Mouse (Mus musculus) forebrain, embryonic 10.5 days (tissue): ENCODE results near the gene Otud4. TPM values are rescaled to one million over a fixed set of nuclear protein-coding genes. Genes with fewer than 3 reads are reported as not detected.
"Not testable (repeated sequence)": the region's sequence is repeated elsewhere in the genome, so short reads cannot be mapped to it uniquely, and the experiment has no call there.

ENCODE experiments used
- DNase-seq: peaks from one replicate; pipeline ENCODE4 v3.0.0-alpha.2; 2017; ENCODE audit warnings: low spot score; ENCODE audit errors: extremely low spot score
- H3K27ac ChIP-seq: fragments of 300-500 bp; sonication (generic); 2 replicates; pipeline ENCODE4 v1.5.1; 2016; ENCODE audit warnings: mild to moderate bottlenecking
- H3K27me3 ChIP-seq: fragments of 300-500 bp; sonication (generic); 2 replicates; pipeline ENCODE4 v1.6.1; 2016; ENCODE audit warnings: mild to moderate bottlenecking; ENCODE audit not compliant: poor library complexity, severe bottlenecking
- H3K36me3 ChIP-seq: fragments of 300-500 bp; sonication (generic); replicated peaks from 2 replicates; pipeline ENCODE4 v1.6.1; 2016; ENCODE audit warnings: mild to moderate bottlenecking, moderate library complexity
- H3K4me1 ChIP-seq: fragments of 300-500 bp; sonication (generic); 2 replicates; pipeline ENCODE4 v1.6.1; 2016
- H3K4me3 ChIP-seq: fragments of 300-500 bp; sonication (generic); 2 replicates; pipeline ENCODE4 v1.5.1; 2016; ENCODE audit warnings: mild to moderate bottlenecking, moderate library complexity
- H3K9me3 ChIP-seq: fragments of 300-500 bp; sonication (generic); 2 replicates; pipeline ENCODE4 v1.6.1; 2016; ENCODE audit warnings: mild to moderate bottlenecking, moderate library complexity
- WGBS: fragments of 180-500 bp; shearing (Covaris S2); methylation state at CpG from one replicate; pipeline ENCODE4 v1.1.7; 2016; 5-methylcytosine and 5-hydroxymethylcytosine counted together
- polyA plus RNA-seq: library from polyadenylated mRNA; unstranded; fragments of >200 nt; fragmentation: Nextera tagmentation; extraction: Ambion mirVana; gene quantifications from 2 replicates; pipeline ENCODE4 v1.2.1, GENCODE M21; 2016

Gene Otud4
- polyA plus RNA-seq, 1 experiment from 2014 or later: 17.4 TPM

GRCm38 (mm10) chr8:79650158-79650814, 10.9 kb downstream of the Otud4 start:
- WGBS: 87% methylated on average over 1 of the region's 1 CpGs
- Histone ChIP-seq H3K36me3 (peaks cover 94% of the 10 kb centered on the region), H3K9me3 (no peaks in the 10 kb centered on the region), H3K27me3 (no peaks in the 10 kb centered on the region), H3K4me1 (no peaks in the 10 kb centered on the region), H3K4me3 (no peak overlapping the region), H3K27ac (no peak overlapping the region)
- DNase-seq: no peak

DNA sequence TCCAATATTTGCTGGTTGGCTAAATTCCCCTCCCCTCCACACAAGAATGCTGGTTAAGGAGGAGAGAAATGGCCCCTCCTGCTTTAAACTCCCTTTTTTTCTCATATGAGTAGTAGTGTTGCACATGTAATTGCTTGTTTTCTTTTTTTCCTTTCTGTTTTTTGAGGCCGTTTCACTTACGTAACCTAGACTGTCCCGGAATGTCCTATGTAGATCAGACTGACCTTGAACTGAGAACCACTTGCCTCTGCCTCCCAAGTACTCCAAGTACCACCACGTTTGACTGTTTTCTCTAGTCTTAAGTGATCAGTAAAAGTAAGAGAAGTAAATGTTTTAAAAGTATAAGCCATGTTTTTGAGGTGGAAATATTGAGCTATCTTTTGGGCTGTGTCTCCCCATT, 14.3 kb downstream of the Otud4 start:
- no peaks in the 10 kb centered on the region for H3K4me1 ChIP-seq
- WGBS: 95% methylated on average over 4 of the region's 4 CpGs
- no peak for DNase-seq
- no peak overlapping the region for H3K27ac ChIP-seq
- no peaks in the 10 kb centered on the region for H3K27me3 ChIP-seq
- no peak overlapping the region for H3K4me3 ChIP-seq
- H3K9me3 ChIP-seq: no peaks in the 10 kb centered on the region
- H3K36me3 ChIP-seq: peaks cover 91% of the 10 kb centered on the region

GRCm38 (mm10) chr8:79658715-79659114, 19.3 kb downstream of the Otud4 start:
- 89% methylated on average over 4 of the region's 4 CpGs for WGBS
- not testable (repeated sequence) for H3K4me3 ChIP-seq
- peaks cover 97% of the 10 kb centered on the region for H3K36me3 ChIP-seq

GRCm38 (mm10) chr8:79676461-79676860, 37.0 kb downstream of the Otud4 start:
- peaks cover 10% of the 10 kb centered on the region for H3K4me1 ChIP-seq
- no peaks in the 10 kb centered on the region for H3K9me3 ChIP-seq
- no peaks in the 10 kb centered on the region for H3K27me3 ChIP-seq
- WGBS: 96% methylated on average over 4 of the region's 4 CpGs
- peaks cover 58% of the 10 kb centered on the region for H3K36me3 ChIP-seq
- H3K27ac ChIP-seq: no peak overlapping the region
- no peak for DNase-seq
- H3K4me3 ChIP-seq: no peak overlapping the region

More at GRCm38 (mm10) chr8:79658715-79659114, 19.3 kb downstream of the Otud4 start:
- DNase-seq, H3K27ac ChIP-seq, H3K9me3 ChIP-seq, H3K4me1 ChIP-seq, H3K27me3 ChIP-seq: not testable (repeated sequence)

DNA sequence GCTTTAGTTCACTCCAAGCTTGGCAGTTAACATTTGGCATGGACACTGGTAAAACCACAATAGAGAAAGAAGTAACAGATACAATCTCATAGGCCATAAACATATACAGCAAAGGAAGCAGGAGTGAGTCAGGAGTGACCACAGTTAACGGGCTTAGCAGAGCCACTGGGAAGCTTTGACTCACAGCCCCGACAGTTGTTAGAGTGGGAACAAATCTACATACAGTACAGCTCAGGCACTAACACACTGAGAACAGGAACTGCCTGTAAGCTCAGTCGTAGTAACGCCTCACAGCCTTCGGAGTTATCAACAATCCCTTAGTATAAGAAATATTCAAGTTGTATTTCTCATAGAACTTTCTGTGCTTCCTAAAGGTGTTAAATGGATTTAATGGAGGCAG, 39.6 kb downstream of the Otud4 start:
- 81% methylated on average over 5 of the region's 5 CpGs for WGBS
- Histone ChIP-seq H3K27me3 (no peaks in the 10 kb centered on the region), H3K4me3 (no peak overlapping the region), H3K9me3 (no peaks in the 10 kb centered on the region), H3K4me1 (peaks cover 10% of the 10 kb centered on the region), H3K27ac (no peak overlapping the region), H3K36me3 (peaks cover 58% of the 10 kb centered on the region)
- DNase-seq: no peak

DNA sequence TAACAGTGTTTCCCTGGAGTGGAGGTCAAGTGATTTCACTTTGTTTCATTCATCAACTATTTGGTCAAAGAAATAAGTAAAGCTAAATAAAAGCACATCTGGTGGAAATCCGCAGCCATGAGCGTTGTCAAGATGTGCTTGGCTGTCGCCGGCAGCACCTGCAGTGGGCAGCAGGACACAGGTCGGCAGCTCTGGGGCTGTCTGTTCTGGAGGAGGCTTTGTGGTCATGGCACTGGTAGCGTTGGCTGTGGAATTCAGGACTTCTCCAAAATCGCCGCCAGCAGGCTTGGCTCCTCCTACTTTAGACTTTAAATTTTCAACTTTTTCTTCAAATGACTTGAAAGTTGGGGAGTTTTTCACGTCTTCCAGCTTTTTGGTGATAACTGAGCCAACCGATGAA, 40.7 kb downstream of the Otud4 start:
- not testable (repeated sequence) for H3K9me3 ChIP-seq, DNase-seq, H3K27me3 ChIP-seq, H3K4me3 ChIP-seq, H3K27ac ChIP-seq
- 56% methylated on average over 10 of the region's 10 CpGs for WGBS
- Histone ChIP-seq H3K4me1 (peaks cover 10% of the 10 kb centered on the region), H3K36me3 (peaks cover 58% of the 10 kb centered on the region)

GRCm38 (mm10) chr8:79680555-79680954, 41.1 kb downstream of the Otud4 start:
- 9% methylated on average over 34 of the region's 34 CpGs for WGBS
- no peaks in the 10 kb centered on the region for H3K27me3 ChIP-seq
- H3K27ac ChIP-seq: no peak overlapping the region
- peak overlapping the region; percentile 42 for H3K4me3 ChIP-seq
- H3K36me3 ChIP-seq: peaks cover 59% of the 10 kb centered on the region
- peaks cover 10% of the 10 kb centered on the region for H3K4me1 ChIP-seq
- no peak for DNase-seq
- H3K9me3 ChIP-seq: no peaks in the 10 kb centered on the region

DNA sequence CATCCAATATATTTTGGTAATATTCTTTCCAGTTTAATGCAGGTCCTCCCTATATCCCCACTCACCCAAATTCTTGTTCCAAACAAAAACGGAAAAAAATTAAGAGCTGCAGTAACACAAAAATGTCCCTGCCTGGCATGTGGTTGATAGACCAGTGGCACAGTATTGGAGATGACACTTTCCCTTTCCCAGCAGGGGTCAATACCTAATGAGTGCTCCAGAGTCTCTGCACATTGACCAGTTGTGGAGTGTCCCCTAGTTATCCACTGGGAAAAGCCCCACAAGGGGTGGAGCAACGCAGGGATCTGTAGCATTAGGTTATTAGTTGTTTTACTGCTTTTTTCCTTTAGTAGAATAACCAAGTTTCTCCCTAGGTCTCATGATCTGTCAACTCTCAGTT, 41.5 kb downstream of the Otud4 start:
- Histone ChIP-seq H3K9me3 (no peaks in the 10 kb centered on the region), H3K36me3 (peaks cover 62% of the 10 kb centered on the region), H3K27me3 (no peaks in the 10 kb centered on the region), H3K4me3 (peak overlapping the region; percentile 42), H3K27ac (no peak overlapping the region), H3K4me1 (peaks cover 10% of the 10 kb centered on the region)
- no peak for DNase-seq
- 35% methylated on average over 2 of the region's 2 CpGs for WGBS

DNA sequence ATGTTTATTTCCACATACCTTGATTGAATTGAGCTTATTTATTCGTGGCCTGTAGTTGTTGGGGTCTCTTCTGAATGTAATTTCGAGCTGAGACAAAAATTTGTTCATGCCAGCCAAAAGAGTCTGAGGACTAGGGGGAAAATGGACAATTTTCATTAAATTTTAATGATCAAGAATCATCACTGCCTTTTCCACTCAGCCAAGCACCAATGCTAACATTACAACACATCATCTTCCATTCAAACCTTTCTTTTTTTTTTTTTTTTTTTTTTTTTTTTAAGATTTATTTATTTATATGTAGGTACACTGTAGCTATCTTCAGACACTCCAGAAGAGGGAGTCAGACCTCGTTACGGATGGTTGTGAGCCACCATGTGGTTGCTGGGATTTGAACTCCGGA, 46.5 kb downstream of the Otud4 start:
- 96% methylated on average over 5 of the region's 5 CpGs for WGBS
- not testable (repeated sequence) for H3K27ac ChIP-seq, H3K9me3 ChIP-seq, H3K27me3 ChIP-seq, H3K4me1 ChIP-seq, DNase-seq, H3K4me3 ChIP-seq
- peaks cover 96% of the 10 kb centered on the region for H3K36me3 ChIP-seq

DNA sequence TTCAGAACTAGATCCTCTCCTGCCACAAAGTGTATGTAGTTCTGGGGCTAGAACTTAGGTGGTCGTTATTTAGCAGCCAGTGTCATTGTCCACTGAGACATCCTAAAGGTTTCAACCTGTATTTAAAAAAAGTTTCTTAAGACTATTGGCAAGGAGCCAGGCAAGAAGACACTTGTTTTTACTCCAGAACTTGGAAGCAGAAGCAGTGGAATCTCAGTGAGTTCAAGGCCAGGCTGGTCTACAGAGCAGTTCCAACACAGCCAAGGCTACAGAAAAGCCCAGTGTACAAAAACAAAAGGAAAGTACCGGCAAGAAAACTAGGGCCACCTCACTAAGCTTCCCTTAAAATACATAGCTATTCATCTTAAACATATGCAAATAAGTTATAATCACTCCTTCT, 53.1 kb downstream of the Otud4 start:
- no peaks in the 10 kb centered on the region for H3K9me3 ChIP-seq
- no peak overlapping the region for H3K4me3 ChIP-seq
- H3K27ac ChIP-seq: no peak overlapping the region
- H3K4me1 ChIP-seq: no peaks in the 10 kb centered on the region
- peaks cover 97% of the 10 kb centered on the region for H3K36me3 ChIP-seq
- no peak for DNase-seq
- WGBS: 93% methylated on average over 2 of the region's 2 CpGs
- H3K27me3 ChIP-seq: no peaks in the 10 kb centered on the region

GRCm38 (mm10) chr8:79706687-79707086, 67.3 kb downstream of the Otud4 start:
- Histone ChIP-seq H3K4me1 (peaks cover 13% of the 10 kb centered on the region), H3K9me3 (no peaks in the 10 kb centered on the region), H3K36me3 (peaks cover 66% of the 10 kb centered on the region), H3K27ac (no peak overlapping the region), H3K4me3 (no peak overlapping the region), H3K27me3 (no peaks in the 10 kb centered on the region)
- no peak for DNase-seq
- 94% methylated on average over 3 of the region's 3 CpGs for WGBS

GRCm38 (mm10) chr8:79711064-79711961, 71.9 kb downstream of the Otud4 start, which contains the start of the genes Abce1 and Anapc10:
Gene Abce1 (minus strand): TSS chr8:79711740.
Gene Anapc10 (plus strand): TSS chr8:79711820.
- Histone ChIP-seq H3K9me3 (no peaks in the 10 kb centered on the region), H3K27ac (peak within 1 kb of the TSS; percentile 96), H3K4me1 (peaks cover 23% of the 10 kb centered on the region), H3K27me3 (no peaks in the 10 kb centered on the region), H3K36me3 (peaks cover 34% of the 10 kb centered on the region), H3K4me3 (peak within 1 kb of the TSS; percentile 93)
- under 1% methylated on average over 73 of the region's 73 CpGs for WGBS
- peak; percentile 96 for DNase-seq

GRCm38 (mm10) chr8:79712676-79713075, 73.3 kb downstream of the Otud4 start:
- H3K4me1 ChIP-seq: peaks cover 23% of the 10 kb centered on the region
- no peaks in the 10 kb centered on the region for H3K9me3 ChIP-seq
- no peak overlapping the region for H3K27ac ChIP-seq
- H3K36me3 ChIP-seq: peaks cover 29% of the 10 kb centered on the region
- H3K27me3 ChIP-seq: no peaks in the 10 kb centered on the region
- 52% methylated on average over 6 of the region's 6 CpGs for WGBS
- no peak for DNase-seq
- H3K4me3 ChIP-seq: peak overlapping the region; percentile 93
